Mouse (Mus musculus): Measurements from ENCODE around the gene Gm11127.
"Not testable (repeated sequence)": the region's sequence is repeated elsewhere in the genome, so short reads cannot be mapped to it uniquely, and the experiment has no call there.

Gm11127 gene

GRCm38 (mm10) chr17:36031583-36032331 is 26.4 kb downstream of the Gm11127 start:
- not testable (repeated sequence) for DNase-seq (ENCODE audit: low spot score in 2 of 2)

DNA sequence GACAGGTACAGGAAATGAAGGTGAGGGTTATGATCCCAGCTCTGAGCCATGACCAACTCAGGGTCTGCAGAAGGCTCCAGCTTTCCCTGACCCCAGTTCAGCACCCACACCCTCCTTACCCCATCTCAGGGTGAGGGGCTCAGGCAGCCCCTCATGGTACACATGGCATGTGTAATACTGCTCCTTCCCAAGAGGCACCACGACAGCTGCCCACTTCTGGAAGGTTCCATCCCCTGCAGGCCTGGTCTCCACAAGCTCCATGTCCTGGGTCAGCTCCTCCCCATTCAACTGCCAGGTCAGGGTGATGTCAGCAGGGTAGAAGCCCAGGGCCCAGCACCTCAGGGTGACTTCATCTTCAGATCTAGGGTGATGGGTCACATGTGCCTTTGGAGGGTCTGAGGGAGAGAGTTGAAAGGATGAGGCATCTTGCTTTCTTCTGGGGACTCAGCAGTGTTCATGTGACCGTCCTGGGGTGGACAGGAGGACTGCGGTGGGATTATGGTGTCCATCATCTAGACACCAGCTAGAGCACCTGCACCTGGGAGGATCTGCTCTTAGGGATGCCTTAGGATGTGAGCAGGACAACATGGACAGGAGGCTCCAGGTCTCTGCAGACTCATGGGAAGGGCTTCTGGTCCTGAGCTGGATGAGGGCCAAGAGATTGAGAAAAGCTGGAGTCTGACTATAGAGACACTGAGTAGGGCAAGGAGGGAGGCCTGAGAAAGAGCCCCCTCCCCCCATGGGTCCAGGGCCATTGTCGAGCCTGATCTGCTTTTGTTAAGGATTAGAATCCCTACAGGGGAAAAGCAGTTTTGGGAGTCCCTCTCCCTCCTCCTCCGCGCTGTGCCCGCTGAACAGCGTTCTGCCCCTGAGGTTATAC is 27.2 kb downstream of the Gm11127 start:
- DNase-seq (ENCODE audit: low spot score in 2 of 2), result not testable (repeated sequence)

- not testable (repeated sequence) for DNase-seq (ENCODE audit: low spot score in 2 of 2)
Measured at GRCm38 (mm10) chr17:36030046-36030702, 28.0 kb downstream of the Gm11127 start.

DNA sequence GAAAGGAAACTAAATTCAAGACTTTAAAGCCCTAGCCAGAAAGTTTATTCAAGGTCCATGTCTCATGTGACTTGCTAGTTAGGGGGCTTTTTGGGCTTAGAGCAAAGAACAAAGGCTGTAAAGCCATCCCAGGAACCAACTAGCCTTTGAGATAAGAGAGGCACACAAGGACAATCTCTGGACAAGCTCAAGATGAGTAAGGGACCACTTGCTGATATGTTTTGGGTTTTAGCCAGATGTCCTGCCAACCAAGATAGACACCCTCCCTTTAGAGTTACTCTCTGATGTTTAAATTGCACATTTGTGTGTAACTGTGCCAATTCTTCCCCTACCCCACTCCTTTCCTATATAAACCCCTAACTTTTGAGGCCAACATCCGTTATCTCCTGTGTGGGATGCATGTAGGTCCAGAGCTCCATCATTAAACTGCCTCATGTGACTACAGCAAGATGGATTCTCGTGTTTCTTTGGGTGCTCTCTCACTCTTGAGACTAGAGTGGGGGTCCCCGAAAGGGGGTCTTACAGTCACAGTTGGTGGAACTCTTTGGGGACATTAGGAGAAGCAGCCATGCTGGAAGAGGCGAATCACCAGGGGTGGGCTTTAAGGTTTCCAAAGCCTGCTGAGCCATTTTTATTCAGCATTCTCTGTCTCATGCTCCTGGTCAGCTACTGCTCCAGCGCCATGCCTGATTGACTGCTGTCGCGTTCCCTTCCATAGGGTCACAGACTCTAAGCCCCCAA is 29.1 kb downstream of the Gm11127 start:
- DNase-seq (ENCODE audit: low spot score in 2 of 2), result no peak

GRCm38 (mm10) chr17:36027663-36028062 is 30.5 kb downstream of the Gm11127 start:
- DNase-seq (ENCODE audit: low spot score in 2 of 2), result no peak

GRCm38 (mm10) chr17:36025901-36026300 is 32.3 kb downstream of the Gm11127 start:
- DNase-seq (ENCODE audit: low spot score in 2 of 2), result no peak

DNA sequence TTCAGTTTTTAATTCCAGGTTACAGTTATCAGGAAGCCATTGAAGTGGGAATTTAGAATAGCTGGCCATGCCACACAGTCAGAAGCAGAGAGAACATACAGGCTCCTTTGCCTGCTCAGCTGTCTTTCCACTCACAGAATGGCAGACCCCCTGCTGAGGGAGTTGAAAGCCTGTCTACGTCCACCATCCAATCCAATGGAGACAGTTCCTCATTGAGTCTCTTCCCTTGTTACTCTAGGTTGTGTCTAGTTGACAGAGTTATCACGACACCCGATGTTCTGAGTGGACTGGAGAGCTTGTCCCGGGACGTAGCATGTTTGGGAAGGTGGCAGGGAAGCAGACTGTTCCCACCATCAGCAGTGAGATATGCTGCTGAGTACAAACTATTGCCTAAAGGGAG is 33.0 kb downstream of the Gm11127 start:
- no peak for DNase-seq (ENCODE audit: low spot score in 2 of 2)

DNA sequence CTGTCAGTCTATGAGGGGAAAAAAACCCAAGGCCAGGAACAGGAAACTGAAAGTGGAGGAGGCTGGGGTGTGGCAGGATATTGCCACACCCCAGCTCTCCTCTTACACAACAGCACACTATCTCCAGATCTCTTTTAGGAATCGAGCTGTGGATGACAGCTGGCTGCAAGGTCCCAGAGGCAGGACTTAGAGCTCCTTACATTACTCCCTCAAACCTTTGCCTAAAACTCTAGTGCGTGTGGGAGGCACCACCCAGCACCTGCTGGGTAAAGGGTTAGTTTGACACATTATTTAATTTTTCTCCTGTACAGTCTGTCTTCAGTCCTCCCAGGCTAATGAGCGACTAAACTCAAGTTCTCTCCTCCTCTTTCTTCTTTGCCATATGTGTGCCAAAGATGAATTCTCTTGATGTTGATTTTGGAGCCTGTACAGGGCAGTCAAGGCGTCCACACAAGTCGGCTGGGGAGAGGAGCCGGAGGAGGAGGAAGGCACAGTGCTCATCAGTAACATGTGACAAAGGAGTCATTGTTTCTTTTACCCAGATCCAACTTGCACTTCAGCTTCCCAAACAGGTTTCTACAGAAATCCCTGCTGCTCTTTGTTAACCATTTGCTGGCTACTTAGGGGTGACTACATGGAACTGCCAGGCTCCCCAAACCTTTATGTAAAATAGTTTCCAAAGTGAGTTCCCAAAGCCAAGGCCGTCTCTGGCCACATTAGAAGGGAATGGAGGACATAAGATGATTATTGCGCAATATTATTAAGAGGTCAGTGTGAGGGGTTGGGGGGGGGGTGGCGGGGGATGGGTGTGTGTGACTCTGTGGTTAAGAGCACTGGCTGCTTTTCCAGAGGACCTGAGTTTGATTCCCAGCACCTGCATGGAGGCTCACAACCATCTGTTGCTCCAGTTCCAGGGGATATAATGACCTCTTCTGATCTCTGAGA is 34.2 kb downstream of the Gm11127 start:
- DNase-seq (ENCODE audit: low spot score in 2 of 2), result no peak

DNA sequence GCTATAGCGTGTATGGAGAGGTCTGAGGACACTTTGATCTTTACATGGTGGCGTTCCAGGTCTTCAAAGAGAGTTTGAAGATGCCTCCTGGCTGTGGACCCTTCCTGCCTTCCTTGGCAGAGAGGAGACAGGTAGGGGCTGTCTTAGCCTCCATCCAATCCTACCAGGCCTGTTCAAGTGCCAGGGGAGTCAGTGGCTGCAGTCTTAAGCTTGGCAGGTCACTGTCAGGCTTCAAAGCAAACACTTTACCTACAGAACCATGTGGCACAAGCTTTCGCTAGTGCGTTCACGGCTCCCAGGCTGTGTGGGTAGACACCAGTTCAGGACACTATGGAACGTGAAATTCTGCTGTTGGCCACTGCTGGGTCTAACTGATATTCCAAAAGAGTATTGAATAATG is 35.2 kb downstream of the Gm11127 start:
- no peak for DNase-seq (ENCODE audit: low spot score in 2 of 2)

DNA sequence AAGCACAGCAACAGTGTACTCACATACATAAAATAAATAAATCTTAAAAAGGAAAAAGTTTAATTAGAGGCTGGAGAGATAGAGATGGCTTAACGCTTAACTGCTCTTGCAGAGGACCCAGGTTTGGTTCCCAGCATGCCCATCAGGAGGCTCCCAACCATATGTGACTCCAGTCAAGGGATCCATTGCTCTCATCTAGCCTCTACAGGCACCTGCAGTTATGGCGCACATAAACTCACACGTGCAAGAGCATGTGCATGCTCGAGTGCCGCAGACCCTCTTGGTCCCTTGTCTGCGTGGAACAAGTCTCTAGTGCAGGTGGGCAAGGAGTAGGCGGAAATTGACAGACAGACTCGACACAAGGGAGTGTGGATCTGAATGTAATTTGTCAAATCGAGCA is 36.1 kb downstream of the Gm11127 start:
- no peak for DNase-seq (ENCODE audit: low spot score in 2 of 2)

GRCm38 (mm10) chr17:36021309-36021708 is 36.9 kb downstream of the Gm11127 start:
- no peak for DNase-seq (ENCODE audit: low spot score in 2 of 2)

GRCm38 (mm10) chr17:36020191-36021073 is 37.7 kb downstream of the Gm11127 start, which contains the start of gene H2-T24:
TSS of gene H2-T24 (minus strand) at chr17:36020560.
- no peak for DNase-seq (ENCODE audit: low spot score in 2 of 2)

DNA sequence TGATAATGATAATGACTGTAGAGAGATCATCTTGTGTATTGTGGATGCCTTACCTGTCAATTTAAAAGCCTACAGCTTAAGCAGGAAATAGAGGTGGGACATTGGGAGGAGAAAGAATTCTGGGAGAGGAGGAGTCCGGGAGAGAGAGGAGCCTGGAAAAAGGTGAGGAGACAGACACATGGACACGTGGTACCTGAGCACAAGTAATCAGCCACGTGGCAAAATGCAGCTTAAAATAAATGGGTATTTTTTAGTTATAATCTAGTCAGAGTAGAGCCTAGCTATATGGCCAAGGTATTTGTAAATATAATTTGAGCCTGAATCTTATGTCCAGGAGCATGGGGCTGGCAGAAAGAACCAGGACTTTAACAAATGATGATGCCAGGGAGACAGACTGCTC is 38.7 kb downstream of the Gm11127 start:
- no peak for DNase-seq (ENCODE audit: low spot score in 2 of 2)

GRCm38 (mm10) chr17:36018979-36019378 is 39.2 kb downstream of the Gm11127 start:
- no peak for DNase-seq (ENCODE audit: low spot score in 2 of 2)

- no peak for DNase-seq (ENCODE audit: low spot score in 2 of 2)
Measured at GRCm38 (mm10) chr17:36017046-36017445, 41.1 kb downstream of the Gm11127 start.

- no peak for DNase-seq (ENCODE audit: low spot score in 2 of 2)
Measured at GRCm38 (mm10) chr17:36014977-36015376, 43.2 kb downstream of the Gm11127 start.
